Mouse (Mus musculus) megakaryocyte-erythroid progenitor cell, adult 5 weeks (primary cell): Measurements from ENCODE around the gene Snx1. TPM values are rescaled to one million over a fixed set of nuclear protein-coding genes. Genes with fewer than 3 reads are reported as not detected.

Source experiments
- polyA plus RNA-seq: library from polyadenylated mRNA; stranded (reverse); fragments of >175 nt; gene quantifications from 2 replicates; pipeline ENCODE4 v1.2.3, GENCODE M21; 2012

Snx1 gene
- polyA plus RNA-seq = 189 and 200 TPM in 2 replicates

DNA sequence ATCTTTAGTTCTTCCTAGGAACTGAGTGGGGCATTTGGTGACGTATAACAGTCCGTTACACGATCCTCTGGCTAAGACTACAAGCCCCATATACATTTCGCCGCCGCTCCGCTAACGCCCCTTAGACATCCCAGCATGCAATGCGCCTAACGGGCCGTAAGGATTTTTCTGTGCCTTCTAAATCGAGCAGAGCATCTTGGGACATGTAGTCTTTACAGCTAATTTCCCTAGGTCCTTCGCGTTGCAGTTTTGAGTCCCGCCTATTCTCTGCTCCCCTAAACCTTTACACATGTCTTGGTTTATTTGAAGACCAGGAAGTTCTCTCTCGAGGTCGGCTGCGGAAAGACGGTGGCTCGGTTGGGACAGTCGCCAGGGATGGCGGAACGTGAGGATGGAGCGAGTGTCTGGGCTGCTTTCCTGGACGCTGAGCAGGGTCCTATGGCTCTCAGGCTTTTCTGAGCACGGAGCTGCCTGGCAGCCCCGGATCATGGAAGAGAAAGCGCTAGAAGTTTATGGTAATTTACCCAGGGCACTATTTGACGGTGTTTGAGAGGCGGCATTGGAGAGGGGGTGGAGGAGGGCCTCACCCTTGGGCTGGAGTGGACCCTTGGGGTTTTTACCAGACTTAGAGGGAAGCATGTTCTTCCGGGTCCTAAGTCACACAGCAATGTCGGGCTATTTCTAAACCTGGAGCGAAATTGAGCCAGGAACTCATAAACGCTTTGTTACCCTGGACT, at the start of gene Snx1, which contains the start of gene Ciao2a:
Snx1 (minus strand) TSS at position 132 of the 737 bp plus-strand sequence.
Ciao2a (plus strand) TSS at position 156 of the 737 bp plus-strand sequence.

DNA sequence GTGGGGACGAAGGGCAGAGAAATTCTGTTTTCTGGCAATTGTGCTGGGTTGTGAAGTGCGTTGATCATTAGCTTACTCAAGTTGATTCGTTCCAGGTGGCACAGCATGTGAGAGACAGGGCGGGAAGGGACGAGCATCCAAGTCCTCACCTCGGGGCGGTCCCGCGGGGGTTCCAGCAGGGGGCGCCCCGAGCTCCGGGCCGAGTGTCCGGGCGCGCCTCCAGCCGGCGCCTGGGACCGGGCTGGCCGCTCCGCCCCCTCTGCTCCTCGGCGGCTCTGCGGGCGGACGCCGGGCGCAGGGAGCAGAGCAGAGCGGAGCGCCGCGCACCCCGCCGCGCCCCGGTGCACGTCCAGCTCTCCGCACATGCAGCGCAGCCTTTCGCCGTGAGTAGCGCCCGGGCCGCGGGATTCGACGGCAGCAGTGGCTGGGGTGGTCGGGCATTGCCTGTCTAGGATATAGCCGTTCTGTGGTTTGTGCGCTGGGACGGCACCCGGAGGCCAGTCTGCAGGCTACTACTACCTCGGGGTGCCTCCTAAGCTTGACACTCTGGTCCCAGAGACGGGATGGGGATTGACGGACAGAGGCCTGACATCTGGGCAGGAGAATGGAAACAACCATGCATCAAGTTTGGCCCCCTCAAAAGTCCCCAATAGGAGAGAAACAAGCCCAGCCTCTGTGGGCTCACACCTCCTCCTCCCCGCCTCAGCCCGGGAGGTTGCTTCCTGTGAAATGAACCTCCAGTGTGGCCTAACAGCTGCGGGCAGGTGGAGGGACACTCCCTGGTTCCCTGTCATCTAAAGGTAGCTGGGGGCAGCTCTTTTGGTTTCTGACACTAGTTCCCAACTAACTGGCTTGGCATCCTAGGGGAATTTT, 31.8 kb upstream of the Snx1 start, which contains the start of gene Dapk2:
Dapk2 (plus strand) TSS at position 266 of the 873 bp plus-strand sequence.

DNA sequence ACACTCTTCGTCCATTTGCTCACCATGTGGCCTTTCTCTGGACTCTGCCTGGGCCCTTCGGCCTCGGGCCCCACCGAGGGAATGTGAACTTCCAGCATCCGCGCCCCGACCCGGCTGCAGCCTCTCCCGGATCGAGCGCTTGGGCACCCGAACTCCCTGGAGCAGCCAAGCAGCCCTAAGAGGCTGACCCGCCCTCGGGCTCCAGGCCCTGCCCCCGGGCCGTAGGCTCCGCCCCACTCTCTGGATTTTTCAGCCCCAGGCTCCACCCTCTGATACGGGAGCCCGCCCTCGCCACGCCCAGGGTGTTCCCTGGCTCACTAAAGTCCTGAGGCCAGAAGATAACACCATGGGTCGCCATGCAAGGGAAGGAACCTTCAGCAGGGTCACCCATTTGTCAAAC, 56.8 kb downstream of the Snx1 start, which contains the start of gene Snx22:
Snx22 (minus strand) TSS at position 137 of the 400 bp plus-strand sequence.

DNA sequence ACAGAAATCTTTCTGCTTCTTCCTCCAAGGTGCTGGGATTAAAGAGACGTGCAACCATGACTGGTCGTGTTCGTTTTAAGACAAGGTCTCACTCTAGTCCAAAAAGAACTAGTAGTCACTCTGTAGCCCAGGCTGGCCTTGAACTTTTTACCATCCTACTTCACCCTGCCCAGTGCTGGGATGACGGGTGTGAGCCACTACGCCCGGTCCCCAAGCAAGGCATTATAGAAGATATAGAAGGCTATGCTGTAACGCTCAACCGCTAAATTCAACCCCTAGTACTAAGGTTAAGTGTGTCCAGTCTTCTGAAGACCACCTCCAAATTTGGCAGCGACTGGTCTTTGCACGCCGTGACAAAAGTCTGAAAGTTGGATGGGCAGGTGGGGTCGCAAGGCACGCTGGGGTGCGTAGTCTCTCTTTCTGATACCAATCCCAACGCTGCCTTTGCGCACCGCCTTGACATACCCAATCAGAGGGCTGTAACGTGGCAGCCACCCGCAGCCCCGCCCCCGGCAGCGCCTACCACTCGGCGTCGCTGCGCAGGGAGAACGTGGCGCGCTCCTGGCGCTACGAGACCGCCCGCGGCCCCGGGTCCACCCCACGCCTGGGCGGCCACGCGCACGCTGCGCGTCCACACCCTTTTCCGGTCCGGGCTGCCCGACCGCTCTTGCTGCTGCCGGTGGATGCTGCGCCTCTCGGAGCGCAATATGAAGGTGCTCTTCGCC, 66.6 kb downstream of the Snx1 start, which contains the start of gene Ppib:
Ppib (plus strand) TSS at position 640 of the 725 bp plus-strand sequence.

Other genes starting within 250 kb of the Snx1 start
- gene Pclaf, start 236.3 kb downstream of the Snx1 start, polyA plus RNA-seq = 5.3 and 9.3 TPM in 2 replicates
- gene Trip4, start 217.8 kb downstream of the Snx1 start, polyA plus RNA-seq = 2.2 and 3.1 TPM in 2 replicates
- 5.7 and 5.9 TPM in 2 replicates for gene Csnk1g1, start 217.7 kb downstream of the Snx1 start, polyA plus RNA-seq
- gene Ppib, start 66.4 kb downstream of the Snx1 start, polyA plus RNA-seq = 243 and 332 TPM in 2 replicates
- gene Snx22, start 56.9 kb downstream of the Snx1 start, polyA plus RNA-seq = 0.78 and 0.82 TPM in 2 replicates
- 26.3 and 26.5 TPM in 2 replicates for gene Ciao2a, start within 50 bp of the Snx1 start, polyA plus RNA-seq
- 1.8 and 2.3 TPM in 2 replicates for gene Dapk2, start 31.6 kb upstream of the Snx1 start, polyA plus RNA-seq
- gene Herc1, start 223.9 kb upstream of the Snx1 start, polyA plus RNA-seq = 5.2 and 6.2 TPM in 2 replicates